Mouse (Mus musculus) hematopoietic stem cell, adult 5-6 weeks (primary cell): Measurements from ENCODE around the gene Vmn2r66. TPM values are rescaled to one million over a fixed set of nuclear protein-coding genes. Genes with fewer than 3 reads are reported as not detected.

Source experiments
- ATAC-seq, 2 experiments: fragments of 125-278 bp in 1 of 2; replicated peaks in 1 of 2; 2 replicates each; pipeline ENCODE4 v1.8.0; 2016 to 2017; ENCODE audit warnings: inconsistent platforms in 2 of 2, mild to moderate bottlenecking in 2 of 2, moderate number of reproducible peaks in 2 of 2, low read depth in 1 of 2, moderate TSS enrichment in 1 of 2; ENCODE audit not compliant: low FRiP score in 2 of 2, poor library complexity in 2 of 2, severe bottlenecking in 2 of 2, insufficient read depth in 1 of 2, low TSS enrichment in 1 of 2
- total RNA-seq: library from RNA; stranded (forward); fragments of 172-1452, 232-1000 nt; gene quantifications from 2 replicates; pipeline ENCODE4 v1.2.3, GENCODE M21; 2017

The Vmn2r66 gene
- not detected in 2 replicates for total RNA-seq

DNA sequence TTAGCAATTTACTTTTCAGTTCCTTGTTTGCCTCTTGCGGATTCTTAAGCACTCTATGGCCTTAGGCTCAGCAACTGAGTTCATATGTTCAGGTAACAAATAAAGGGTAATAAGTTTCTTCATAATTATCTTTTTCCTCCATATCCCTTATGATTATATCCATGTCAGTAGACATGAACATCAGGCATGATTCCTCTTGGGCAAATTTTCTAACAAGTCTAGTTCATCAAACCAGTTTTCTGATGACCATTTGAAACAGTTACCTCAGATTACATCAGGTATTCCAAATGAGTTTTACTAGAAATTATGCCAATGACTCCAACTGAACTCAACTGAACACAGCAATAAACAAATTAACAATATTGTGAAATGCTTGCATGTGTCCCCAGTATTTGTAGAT is at the start of gene Vmn2r66:
Vmn2r66 (minus strand) TSS at position 101 of the 400 bp plus-strand sequence.
- no peak for ATAC-seq

DNA sequence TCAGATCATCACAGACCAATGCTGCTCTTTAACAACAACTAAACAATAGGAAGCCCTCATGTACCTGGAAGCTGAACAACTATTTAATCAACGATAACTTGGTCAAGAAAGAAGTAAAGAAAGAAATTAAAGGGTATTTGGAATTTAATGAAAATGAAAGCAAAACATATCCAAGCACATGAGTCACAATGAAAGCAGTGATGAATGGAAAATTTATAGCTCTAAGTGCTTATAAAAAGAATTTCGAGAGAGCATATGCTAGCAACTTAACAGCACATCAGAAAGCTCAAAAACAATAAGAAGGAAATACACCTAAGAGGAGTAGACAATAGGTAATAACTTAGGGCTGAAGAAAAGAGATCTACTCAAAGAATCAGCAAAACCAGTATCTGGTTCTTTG is 15.4 kb downstream of the Vmn2r66 start:
- ATAC-seq = no peak

DNA sequence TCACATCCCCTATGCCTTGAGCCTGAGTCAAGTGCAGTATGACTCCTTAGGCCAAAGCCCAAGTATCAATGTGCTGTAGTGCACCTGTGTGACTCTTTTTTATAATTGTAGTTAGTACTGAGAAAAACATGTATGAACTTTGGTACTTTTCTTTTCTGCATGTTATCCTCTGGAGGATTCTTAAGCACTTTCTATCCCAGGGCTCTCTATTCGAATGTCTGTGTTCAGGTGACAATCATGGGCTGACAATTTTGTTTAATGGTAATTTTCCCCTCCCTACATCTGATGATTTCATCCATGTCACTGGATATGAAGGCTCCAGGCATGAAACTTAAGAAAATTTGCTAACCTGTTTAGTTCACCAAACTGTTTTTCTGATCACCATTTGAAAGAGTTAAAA is 48.1 kb downstream of the Vmn2r66 start, which contains the start of gene Vmn2r65:
Vmn2r65 (minus strand) TSS at position 101 of the 400 bp plus-strand sequence.
- ATAC-seq = no peak

Other genes with a start within 250 kb of the Vmn2r66 start
- gene Olfr291, start 158.7 kb downstream of the Vmn2r66 start, total RNA-seq = not detected in 2 replicates
- not detected in 2 replicates for gene Vmn2r65, start 48.2 kb downstream of the Vmn2r66 start, total RNA-seq
- not detected in 2 replicates for gene Vmn2r67, start 143.7 kb upstream of the Vmn2r66 start, total RNA-seq
- not detected in 2 replicates for gene Vmn2r68, start 225.5 kb upstream of the Vmn2r66 start, total RNA-seq